Mouse (Mus musculus) layer of hippocampus, postnatal 36 days (tissue): ENCODE data around the gene Rnf8. TPM values are rescaled to one million over a fixed set of nuclear protein-coding genes. Genes with fewer than 3 reads are reported as not detected.

Source experiments
- DNase-seq, 2 experiments: peaks; one replicate each; pipeline ENCODE4 v3.0.0; 2022
- microRNA-seq, 2 experiments: library from miRNA; unstranded; fragments of <30 nt; microRNA quantifications; one replicate each; pipeline ENCODE4 v1.2.0; 2021
- total RNA-seq, 2 experiments: library from RNA; stranded (reverse); gene quantifications; 2 replicates each; pipeline ENCODE4 v1.2.3; 2021

Rnf8 gene
- total RNA-seq, 2 experiments from 2014 or later: 47.4 to 47.9 TPM

DNA sequence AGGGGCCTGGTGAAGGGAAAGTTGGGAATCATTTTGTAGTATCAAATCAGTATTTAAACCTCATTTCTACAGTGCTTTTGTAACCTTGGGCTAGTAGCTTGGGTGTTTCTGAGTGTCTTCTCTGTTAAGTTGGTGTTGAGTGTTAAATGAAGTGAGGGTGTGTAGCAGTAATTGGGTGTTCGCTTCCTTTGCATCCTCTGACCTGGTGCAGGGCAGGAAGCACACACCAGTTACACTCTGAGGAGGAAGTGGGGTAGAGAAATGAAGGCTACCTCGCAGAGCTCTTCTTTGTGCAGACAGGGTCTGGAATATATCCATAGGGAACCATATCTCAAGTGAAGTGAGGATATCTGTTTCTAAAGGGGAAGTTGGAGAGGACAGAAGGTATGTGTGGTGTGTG lies 66.3 kb downstream of the Rnf8 start:
- DNase-seq: no peak

DNA sequence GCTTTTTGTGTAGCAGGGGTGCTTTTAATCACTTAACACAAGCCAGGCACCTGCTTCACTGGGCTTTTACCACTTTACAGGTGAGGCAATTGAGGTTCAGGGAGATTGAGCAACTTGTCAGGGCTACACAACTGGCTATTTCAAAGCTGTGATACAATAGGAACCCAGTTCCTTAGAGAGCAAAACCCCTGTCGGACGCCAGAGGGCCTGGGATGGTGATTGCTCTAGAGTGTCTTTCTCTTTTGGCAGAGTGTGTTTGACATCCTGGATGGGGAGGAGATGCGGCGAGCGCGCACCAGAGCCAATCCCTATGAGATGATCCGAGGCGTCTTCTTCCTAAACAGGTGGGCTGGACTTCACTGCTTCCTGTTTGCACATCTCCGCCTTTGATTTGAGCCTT lies 67.1 kb downstream of the Rnf8 start:
- no peak for DNase-seq

DNA sequence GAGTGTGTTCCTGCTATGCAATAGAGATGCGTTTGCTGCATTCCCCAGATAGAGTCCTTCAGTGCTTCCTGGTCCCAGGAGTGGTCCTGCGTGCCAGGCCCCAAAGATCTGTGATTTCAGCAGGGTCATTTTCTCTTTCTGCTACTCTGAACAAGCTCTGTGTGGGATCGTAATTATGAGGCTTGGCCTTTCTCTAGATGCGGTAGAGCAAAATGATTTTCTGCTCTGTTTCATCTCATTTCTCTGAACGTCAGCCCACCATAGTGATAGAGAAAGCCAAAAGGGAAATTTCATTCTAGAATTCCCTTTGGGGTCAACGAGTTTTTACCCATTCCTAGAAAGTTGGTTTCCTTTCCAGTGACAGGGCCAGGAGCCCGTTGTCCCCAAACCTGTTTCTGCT lies 67.7 kb downstream of the Rnf8 start:
- no peak for DNase-seq

DNA sequence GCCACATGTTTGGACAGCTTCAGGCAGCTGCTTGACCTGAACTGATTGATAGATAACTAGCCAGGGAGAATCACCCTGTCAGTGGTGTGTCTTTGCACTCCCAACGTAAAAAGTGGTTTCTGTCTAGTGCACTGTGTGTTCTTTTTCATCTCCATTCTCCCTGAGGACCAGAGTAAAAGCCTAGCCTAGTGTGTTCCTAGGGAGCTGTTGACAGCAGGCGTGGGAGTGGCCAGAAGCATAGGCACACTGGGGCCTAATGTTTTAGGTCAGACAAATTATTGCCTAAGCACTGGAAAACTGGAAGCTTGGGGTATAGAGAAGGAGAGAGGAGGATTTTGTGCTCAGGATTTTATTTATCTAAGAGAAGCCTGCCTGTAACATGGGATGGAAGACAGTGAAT lies 68.5 kb downstream of the Rnf8 start:
- no peak for DNase-seq

DNA sequence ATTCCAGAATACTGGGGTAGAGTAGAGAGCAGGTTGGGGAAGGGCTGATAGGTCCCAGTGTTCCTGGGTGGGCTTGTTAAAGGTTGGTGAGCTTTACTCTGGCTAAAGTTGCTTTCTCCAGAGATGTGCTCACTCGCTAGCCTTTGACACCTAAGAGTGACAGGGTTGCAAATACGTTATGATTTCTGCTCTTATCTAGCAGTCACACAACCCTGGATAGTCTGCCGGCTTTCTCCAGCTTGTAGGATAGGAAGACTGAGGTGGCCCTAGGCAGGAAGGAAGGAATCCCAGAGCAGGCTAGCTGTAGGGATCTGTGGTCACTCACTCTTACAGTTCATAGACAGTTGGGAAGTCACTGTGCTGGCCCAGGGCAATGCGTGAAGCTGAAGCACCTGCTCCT lies 69.7 kb downstream of the Rnf8 start:
- no peak for DNase-seq

DNA sequence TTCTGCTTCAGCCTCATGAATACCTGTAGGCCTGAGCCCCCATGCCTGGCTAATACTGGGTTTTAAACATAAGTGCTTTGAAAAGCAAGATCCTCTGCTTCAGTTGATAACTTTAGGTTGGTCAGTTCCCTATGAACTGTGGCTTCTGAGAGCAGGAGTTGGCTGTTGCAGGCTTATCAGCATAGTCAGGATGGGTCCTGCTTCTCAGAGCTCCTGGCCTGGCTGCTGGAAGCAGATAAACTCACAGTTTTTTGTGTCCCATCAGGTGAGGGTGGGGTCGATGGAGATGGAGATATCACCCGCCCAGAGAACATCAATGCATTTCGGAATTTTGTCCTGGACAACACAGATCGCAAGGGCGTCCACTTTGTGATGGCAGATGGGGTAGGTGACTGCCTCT lies 72.2 kb downstream of the Rnf8 start:
- no peak for DNase-seq

DNA sequence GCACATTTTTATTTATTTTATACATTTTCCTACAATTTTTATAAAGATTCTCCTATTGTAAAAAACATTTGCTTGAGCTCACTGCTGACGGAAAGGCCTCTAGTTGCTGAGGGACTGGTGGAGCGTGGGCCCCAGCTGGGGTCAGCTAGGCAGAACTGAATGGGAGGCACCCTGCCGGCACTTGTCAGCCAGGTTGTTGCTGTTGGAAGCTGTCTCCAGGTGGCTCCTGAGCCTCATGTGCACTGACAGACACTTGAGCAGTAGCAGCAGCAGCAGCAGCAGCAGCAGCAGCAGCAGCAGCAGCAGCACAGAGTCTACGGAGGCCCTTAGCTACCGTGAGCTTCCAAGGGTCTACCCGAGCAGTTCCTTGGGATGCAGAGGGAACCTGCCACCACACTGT lies 72.8 kb downstream of the Rnf8 start:
- no peak for DNase-seq

DNA sequence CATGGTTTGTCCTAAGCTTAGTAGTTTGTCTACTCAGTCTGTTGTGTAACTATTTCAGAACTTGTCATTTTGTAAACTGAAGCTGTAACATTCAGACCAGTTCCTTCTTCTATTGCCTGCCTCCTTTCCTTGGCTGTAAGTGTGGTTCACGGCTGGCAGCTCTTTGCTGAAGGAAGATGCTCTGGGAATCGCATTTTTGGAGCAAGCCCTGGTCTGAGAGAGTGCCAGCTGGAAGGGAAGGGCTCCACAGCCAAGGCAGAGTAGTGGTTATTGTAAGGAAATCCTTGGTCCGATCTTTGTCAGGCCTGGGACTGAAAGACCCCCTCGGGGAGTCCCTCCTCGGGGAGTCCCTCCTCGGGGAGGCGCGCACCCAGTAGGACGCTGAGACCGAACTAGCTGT lies 74.0 kb downstream of the Rnf8 start:
- no peak for DNase-seq

DNA sequence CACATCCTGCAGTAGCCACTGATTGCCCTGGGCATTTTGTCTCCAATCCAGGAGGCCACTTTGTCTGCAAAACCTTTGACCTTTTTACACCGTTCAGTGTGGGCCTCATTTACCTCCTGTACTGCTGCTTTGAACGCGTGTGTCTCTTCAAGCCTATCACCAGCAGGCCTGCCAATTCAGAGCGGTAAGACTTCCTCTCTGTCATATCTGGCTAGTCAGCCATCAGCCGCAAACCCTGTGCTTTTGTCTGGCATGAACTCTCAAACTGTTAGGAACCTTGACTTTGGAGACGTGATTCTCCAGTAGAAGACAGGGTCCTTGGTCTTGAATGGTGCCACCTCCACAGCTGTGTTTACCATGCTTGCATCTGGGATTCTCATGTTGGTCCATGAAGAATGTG lies 75.7 kb downstream of the Rnf8 start:
- no peak for DNase-seq

DNA sequence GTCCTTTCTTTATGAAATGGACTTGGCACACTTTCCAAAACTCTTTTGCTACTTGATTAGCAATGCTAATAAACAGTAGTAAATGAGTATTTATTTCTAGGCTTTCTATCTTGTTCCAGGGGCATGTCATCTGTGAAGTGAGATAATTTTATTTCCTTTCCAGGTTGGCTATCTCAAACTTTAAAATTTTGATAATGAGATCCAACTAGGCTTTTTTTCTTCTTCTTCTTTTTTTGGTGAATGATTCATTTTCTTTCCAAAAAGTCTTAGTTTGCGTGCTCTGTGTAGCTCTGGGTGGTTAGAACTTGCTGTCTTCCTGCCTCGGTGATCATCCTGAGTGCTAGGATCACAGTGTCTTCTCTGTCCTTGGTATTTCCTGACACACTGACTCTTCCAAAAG lies 78.2 kb downstream of the Rnf8 start:
- DNase-seq: no peak

DNA sequence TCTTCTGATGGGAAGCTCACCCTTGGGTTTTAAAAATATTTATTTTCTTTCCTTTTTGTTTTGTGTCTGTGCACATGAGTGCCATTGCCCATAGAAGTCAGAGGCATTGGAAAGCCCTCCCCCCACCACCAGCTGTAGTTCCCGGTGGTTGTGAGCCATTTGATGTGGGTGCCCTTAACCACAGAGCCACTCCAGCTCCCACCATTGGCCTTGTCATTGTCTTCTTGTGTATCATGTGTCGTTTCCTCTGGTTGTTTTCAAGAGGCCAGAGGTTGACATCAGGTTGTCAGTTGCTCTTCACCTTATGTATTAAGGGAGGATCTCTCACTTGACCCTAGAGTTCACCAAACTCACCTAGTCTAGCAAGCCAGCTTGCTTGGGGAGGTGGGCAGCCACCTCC lies 79.0 kb downstream of the Rnf8 start:
- no peak for DNase-seq

DNA sequence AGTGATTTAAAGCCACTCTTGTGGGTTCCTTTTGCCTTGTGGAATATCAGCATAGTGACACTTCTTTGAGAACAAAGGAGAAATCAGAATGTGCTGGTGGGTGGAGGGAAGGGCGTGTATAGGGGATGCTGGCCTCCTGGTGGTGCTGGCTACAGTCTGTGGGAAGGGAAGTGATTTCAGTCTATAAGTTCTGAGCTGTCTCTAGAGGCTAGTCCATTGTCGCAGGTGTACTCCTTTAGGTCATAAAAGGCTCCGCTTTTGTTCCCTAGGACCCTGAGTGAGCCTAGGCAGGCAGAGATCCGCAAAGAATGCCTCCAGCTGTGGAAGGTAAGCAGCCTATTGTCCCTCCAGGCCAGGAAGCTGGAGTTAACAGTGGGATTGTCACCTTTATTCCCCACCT lies 79.9 kb downstream of the Rnf8 start:
- no peak for DNase-seq

Small RNA genes within 50 kb of the gene (microRNA-seq; reads per million reads assigned to microRNA genes)
- gene Mir7667: 0 reads per million in 2 experiments

Other genes with a start within 250 kb of the Rnf8 start
- 1 to 10 TPM; 3.7 to 5.9 TPM for gene Pim1, start 124.0 kb upstream of the Rnf8 start, total RNA-seq
- gene Gm17657, start 65.2 kb upstream of the Rnf8 start, total RNA-seq: not detected
- gene Tbc1d22b, start 65.0 kb upstream of the Rnf8 start, total RNA-seq: 10 to 100 TPM; 42.7 to 45.8 TPM
- not detected for gene Tmem217, start 62.4 kb upstream of the Rnf8 start, total RNA-seq
- 1 to 10 TPM; 3.4 to 5.0 TPM for gene Gm28043, start 86 bp downstream of the Rnf8 start, total RNA-seq
- 100 to 1,000 TPM; 110 to 112 TPM for gene Cmtr1, start 45.8 kb downstream of the Rnf8 start, total RNA-seq
- 10 to 100 TPM; 21.7 to 25.5 TPM for gene Ccdc167, start 102.3 kb downstream of the Rnf8 start, total RNA-seq